Mouse (Mus musculus) bone marrow, adult 2 months (tissue): ENCODE measurements around the gene Camta1.

Experiments used
- CTCF ChIP-seq: fragments of 200-500 bp; IDR thresholded peaks from 2 replicates; pipeline ENCODE4 v1.5.1; 2011; ENCODE audit warnings: low read length, control low read depth; ENCODE audit not compliant: control insufficient read depth, insufficient read depth
- POLR2A ChIP-seq: fragments of 200-500 bp; IDR thresholded peaks from 2 replicates; pipeline ENCODE4 v1.6.1; 2011; ENCODE audit warnings: low read depth, mild to moderate bottlenecking, control low read depth, low read length, borderline replicate concordance; ENCODE audit not compliant: control insufficient read depth

DNA sequence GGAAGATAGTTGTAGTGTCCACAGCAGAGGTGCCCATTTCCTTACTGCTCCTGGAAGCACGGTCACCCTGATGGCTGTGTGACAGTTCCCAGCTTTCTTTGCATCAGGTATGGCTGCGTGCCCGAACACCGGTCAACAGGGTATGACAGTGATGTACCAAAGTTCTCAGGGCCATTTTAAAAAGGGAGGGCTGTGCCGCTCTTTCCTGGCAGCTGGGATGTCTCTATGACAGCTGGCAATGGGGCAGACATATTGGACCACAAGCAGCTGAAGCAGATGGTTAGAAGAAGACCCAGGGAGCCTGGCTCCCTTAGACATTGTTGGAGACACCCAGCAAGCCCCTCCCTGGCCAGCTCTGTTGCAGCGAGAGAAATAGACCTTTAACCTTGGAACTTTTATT is 649.7 kb downstream of the Camta1 start:
- TF ChIP-seq POLR2A (no peak), CTCF (no peak)
